Mouse (Mus musculus): ENCODE measurements at regions not wholly inside any gene's neighbourhood (a gene's known extent, or its start where the extent isn't known, plus 50 kb on each side); places are given as distances from the start of the nearest gene placed in this dataset.

DNA sequence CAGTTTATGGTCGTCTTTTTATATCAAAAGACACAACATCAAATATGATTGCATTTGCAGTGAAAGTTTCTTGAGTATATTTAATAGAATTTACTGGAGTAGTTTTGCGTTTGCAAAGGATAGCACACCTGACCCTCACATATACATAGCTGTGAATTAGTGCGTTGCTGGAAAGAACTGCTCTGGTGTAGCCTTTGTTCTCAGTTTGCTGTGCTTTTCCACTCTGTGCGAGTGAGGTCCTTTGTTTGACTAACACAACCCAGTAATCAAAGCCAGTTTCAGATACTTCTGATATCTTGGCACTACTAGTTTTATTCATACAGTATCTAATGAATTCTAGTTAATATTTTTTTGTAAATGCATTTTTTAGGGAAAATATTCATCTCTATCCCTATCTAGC, 84.7 kb downstream of the Trim52 start:
- no peak for DNase-seq (ENCODE audit: low spot score in 2 of 2)

GRCm38 (mm10) chr14:106193583-106193982, 87.6 kb downstream of the Trim52 start:
- no peak for DNase-seq (ENCODE audit: low spot score in 2 of 2)

- no peak for DNase-seq (ENCODE audit: low spot score in 2 of 2)
Observed at GRCm38 (mm10) chr14:106194104-106194503, 88.1 kb downstream of the Trim52 start.

DNA sequence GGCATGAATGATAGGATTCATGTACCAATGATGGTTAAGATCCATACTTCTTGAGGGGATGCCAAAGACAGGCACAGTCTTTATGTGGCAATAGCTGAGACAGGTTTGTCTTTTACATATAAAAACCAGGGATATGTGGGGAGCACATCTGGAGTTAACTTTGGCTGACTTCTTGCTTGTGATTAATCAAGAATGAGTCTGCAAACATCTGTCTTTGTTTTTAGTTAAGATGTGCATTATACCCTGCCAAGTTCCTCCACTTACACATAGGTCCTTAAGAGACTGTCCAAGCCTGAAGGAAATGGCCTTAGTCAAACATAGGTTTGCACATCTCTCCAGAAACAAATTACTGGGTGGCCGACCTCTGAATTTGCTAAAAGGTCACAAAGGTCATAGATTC, 91.8 kb downstream of the Trim52 start:
- no peak for DNase-seq (ENCODE audit: low spot score in 2 of 2)

- no peak for DNase-seq (ENCODE audit: low spot score in 2 of 2)
Observed at GRCm38 (mm10) chr14:106199109-106199508, 93.1 kb downstream of the Trim52 start.

DNA sequence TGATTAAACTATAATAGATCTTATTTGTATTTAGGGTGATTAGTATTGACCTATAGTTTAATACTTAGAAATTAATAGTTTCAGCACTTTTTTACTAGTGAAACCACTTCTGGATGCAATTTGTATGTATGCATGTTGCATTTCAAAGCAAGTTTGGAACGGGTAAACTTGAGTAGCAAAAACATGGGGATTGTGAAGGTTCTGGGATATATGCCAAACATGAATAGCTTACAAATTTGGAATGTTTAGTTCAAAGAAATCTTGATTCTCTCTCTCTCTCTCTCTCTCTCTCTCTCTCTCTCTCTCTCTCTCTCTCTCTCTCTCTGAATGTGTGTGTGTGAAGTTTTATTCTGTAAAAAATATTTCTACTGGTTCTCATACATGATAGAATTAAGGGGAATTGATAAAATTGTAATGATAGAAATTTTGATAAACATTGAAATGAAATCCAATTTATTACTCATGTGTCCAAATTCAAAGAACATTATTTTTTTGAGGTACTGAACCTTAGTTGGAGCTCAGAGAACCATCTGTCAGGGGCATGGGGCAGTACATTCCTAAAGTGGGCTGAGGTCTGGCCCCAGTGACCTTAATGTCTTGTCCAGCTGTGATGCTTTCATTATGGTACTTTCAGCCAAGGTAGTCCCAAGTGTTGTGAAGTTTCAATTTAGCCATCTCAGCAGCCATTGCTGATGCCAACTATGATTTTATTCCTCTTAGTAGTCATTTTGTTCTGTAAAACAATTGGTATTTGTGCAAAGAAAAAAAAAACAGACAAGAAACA, 93.7 kb downstream of the Trim52 start:
- DNase-seq (ENCODE audit: low spot score in 2 of 2) = no peak

DNA sequence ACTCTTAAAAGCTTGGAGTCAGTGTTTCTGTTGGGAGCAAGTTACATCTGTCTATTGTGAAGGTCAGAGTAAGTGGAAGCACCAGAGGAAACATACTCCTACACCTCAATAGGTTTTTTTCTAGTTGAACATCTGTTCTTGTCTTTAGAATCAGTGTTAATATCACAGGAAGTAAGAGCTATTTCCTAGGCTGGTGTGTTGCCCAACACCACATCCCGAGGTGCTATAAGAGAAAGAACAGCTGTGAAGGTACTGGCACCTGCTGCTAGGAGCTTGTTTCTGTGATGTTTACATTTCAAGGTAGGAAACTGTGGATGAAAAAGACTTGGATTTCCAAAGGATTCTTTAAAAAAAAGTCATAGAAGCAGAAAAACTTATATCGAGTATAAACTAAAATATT, 105.1 kb downstream of the Trim52 start:
- DNase-seq (ENCODE audit: low spot score in 2 of 2) = no peak

DNA sequence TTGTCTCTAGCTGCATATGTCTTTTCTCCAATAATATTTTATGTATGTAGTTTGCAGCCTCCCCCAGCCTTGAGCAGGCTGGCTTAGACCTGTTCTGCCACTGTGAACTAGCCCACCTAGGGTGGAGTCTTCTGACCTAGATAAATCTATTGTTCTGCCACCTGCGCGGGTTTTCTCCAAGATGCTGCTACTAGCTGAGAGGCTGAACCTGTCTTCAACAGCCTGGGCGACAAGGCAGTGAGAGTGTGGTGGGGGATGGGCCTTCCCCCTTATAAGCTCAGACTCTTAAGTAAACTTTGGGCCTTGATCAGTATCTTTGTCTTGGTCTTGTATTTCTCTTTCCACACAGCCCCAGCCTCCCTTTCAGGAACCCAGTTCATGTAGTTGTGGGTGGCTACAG, 111.7 kb downstream of the Trim52 start:
- no peak for DNase-seq (ENCODE audit: low spot score in 2 of 2)

DNA sequence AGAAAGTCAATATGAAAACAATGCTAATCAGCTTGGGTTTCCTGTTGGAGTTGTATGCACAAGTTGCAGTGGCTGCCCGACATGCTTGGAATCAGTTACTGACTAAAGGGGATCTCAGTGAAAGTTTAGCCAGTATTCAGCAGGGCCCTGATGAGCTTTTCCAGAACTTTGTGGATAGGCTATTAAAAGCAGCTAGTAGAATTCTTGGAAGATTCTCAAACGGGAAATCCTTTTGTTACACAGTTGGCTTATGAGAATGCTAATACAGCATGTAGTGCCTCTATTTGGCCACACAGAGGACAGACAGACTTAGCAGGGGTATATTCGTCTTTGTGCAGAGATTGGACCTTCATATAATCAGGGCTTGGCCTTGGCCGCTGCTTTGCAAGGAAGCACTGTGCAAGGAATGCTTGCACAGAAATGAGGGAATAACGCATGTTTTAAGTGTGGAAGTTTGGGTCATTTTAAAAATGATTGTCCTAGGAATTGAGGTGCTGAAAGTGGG, 113.3 kb downstream of the Trim52 start:
- DNase-seq (ENCODE audit: low spot score in 2 of 2) = no peak

DNA sequence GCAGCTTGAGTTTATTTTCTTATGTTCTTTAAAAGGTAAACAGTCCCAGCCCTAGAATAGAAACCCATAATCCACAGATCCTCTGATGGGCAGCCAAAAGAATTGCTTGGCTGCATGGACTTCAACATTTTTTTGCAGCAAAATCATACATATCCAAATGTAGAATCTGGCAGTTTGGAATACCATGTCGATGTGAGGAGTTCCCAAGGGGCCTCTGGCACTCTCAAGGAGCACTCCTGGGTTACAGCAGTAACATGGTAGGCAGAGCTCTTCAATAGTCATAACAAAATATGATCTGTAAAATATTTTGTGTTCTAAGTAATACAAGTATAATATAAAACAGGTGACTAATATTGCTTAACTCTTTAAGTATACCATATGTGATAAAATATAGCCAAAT, 119.4 kb downstream of the Trim52 start:
- no peak for DNase-seq (ENCODE audit: low spot score in 2 of 2)

GRCm38 (mm10) chr14:106241721-106242405, 135.9 kb downstream of the Trim52 start:
- no peak for DNase-seq (ENCODE audit: low spot score in 2 of 2)

DNA sequence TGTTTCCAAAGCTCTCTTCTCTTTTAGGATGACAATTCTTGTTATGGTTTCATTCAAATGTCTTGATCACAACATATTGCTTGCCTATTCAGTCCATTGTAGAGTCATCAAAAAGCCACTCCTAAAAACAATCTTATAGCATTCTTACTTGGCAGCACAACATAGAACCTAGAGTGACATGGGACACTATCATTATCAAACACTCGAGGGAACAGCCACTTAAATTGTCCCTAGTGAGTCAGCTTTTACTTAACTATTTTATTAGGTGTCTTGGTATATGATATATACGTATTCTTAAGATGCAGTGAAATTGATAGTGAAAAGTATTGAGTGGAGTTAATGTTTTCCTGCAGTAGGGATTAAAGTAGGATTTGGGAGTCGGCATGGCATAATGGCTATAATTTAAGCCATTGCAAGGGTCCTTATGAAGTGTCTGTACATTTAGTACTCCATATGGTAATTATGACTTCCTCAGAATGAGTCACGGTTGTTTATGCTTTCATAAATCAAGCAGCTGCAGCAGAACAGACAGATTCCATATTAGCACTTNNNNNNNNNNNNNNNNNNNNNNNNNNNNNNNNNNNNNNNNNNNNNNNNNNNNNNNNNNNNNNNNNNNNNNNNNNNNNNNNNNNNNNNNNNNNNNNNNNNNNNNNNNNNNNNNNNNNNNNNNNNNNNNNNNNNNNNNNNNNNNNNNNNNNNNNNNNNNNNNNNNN, 153.6 kb downstream of the Trim52 start:
- DNase-seq (ENCODE audit: low spot score in 2 of 2) = no peak

DNA sequence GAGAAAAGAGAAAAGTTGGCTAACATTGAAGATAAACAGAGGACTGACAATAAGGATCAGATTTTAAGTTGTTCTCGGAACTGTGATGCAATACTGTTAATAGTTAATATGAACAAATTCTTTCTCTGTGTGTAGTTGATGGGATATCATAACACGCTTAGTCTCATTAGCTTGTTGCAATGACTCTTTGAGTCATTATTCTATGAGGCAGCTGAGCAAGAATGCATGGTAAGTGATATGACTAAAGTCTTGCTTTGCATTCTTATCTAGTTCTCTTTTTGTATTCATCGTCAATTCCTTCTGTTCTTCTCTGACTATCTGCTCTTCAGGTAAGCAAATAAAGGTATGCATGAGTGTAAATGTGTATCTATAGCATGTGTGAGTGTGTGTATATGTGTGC, 159.3 kb downstream of the Trim52 start:
- DNase-seq (ENCODE audit: low spot score in 2 of 2) = no peak

DNA sequence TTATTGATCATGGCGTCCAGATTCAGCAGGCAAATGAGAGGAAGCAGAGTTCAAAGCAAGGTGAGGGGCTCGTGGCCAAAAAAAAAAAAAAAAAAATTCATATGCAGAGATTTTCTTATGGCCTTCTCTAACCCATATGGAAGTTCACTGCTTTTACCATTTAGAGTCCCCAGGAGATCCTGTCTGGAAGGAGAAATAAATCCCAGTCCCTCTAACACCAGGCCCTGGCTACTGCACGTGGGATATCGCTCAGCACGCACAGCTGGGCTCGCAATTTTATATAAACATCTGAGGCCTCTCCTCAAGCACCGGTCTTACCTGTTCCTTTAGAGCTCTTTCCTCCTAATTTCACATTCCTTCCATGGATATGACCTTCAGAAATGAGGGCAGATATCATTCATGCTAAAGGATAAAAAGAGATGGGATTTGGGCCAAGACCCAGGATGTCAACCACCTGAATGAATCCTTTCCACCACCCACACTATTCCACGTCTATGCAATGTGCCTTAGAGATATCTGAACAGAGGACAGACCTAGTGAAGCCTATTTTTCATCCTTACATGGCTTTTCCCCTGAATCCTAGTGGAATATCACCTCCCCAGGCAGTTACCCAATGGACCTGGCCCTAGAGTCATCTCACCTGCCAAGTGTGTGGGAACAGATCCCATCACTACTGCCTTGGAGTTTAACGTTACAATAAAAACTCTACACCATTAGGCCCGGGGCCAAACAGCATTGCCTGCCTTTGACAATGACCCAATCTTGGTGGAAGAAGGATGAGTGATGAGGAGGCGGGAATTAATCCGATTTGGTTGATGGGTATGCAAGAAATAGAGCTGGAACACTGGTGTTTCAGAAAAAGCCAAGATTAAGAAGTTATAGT, 161.9 kb downstream of the Trim52 start:
- DNase-seq (ENCODE audit: low spot score in 2 of 2) = no peak

DNA sequence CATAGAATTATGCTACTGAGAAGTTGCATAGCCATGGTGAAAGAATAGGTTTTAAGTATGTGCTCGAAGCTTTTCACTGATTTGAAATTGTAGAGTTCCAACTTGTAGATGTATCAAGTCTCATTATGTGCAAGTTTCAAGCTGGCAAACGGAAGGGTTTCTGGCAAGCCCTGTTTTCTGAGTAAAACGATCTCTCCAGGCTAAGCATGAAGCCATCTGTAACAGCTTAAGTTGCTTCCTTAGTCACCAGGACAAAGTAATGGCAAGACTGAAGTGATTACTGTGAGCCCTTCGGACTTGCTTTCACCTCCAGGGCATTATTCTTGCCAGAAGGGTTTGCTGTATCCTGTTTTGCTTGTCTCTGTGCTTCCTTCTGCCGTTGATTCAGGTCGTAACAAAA, 163.7 kb downstream of the Trim52 start:
- peak in 1 of 2 experiments; percentile 28 for DNase-seq (ENCODE audit: low spot score in 2 of 2)

DNA sequence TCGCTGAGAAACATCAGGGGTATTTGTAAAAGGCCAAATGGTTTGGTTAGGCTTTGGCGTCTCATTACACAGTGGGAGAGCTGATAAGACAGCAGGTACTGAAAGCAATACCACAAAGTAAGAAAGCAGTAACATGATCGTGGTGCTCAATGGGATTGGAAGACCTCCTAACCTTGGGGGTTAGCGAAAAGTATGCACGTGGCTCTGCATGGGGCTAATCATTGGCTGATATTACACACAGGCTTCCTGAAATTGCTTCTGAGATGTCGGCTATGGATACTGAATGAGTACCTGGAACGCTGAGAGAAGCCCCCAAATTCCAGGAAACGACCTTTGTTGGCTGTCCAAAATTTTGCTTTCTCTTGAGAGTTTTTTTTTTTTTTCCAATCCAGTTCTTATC, 207.6 kb downstream of the Trim52 start:
- no peak for DNase-seq (ENCODE audit: low spot score in 2 of 2)

- DNase-seq (ENCODE audit: low spot score in 2 of 2) = no peak
Observed at GRCm38 (mm10) chr14:106314079-106314551, 208.1 kb downstream of the Trim52 start.

DNA sequence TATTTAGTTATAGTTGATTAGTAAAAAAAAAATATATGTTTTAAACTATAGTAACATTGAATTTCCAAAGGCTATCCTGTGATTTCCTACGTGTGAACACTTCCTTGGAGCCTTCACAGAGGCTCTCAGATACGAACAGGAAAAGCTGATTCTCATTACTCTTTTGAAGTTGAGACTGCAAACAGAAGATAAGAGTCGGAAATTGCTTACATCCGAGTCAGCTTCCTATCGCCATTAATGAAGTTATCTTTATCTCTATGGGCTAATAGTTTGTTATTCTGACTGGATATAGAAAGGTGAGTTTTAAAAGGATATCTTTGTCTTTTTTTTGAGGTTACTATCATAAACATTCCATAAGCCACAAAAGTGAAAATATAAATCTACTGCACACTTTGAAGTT, 212.8 kb downstream of the Trim52 start:
- no peak for DNase-seq (ENCODE audit: low spot score in 2 of 2)

DNA sequence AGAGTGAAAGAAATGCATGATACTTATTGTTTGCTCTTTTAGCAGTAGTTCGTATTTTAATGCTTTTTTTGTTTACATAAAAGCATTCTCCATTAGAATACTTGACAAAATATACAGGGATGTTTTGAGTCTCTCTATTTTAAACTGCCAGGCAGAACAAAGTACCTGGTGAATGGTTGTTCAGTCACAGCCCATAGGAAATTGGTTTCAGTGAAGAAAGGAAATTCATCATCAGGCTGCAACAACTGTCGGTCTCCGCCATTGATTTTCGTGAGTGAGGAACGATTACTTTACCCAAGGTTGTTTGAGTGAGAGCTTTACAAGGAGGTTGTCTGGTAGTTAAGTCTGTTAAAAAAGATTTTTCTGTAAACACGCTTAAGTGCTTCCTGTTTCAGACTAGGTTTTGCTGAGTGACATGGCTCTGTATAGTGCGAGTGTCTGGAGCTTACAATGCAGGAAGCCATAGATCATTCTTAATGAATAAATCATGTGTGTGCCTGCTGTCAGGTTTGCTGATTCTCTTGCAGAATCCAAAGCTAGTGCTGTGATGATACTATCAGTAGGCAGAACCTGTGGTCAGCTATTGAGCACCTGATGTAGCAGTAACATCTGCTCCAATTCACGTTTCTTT, 221.8 kb downstream of the Trim52 start:
- no peak for DNase-seq (ENCODE audit: low spot score in 2 of 2)

All from layer of hippocampus, postnatal 14 days (tissue).